Mouse (Mus musculus) central nervous system, embryonic 18 days (tissue): ENCODE measurements around the gene Gm5592. TPM values are rescaled to one million over a fixed set of nuclear protein-coding genes. Genes with fewer than 3 reads are reported as not detected.

Source experiments
- polyA plus RNA-seq: library from polyadenylated mRNA; depleted of rRNA; stranded (reverse); fragments of >200 nt; gene quantifications from 2 replicates; pipeline ENCODE4 v1.2.3, GENCODE M21; 2012; rRNA removed

The Gm5592 gene
- not detected in 2 replicates for polyA plus RNA-seq

GRCm38 (mm10) chr7:41153541-41153940 is at the start of gene Gm5592:
TSS of gene Gm5592 (plus strand) at chr7:41153841.

Other genes starting within 250 kb of the Gm5592 start
- not detected in 2 replicates for gene 4930433I11Rik, start 166.3 kb upstream of the Gm5592 start, polyA plus RNA-seq
- gene Gm4884, start 121.1 kb upstream of the Gm5592 start, polyA plus RNA-seq = not detected in 2 replicates
- 5.7 TPM in 2 replicates for gene AI987944, start 239.5 kb downstream of the Gm5592 start, polyA plus RNA-seq